Mouse (Mus musculus): ENCODE results near the gene Gabrr2.

DNA sequence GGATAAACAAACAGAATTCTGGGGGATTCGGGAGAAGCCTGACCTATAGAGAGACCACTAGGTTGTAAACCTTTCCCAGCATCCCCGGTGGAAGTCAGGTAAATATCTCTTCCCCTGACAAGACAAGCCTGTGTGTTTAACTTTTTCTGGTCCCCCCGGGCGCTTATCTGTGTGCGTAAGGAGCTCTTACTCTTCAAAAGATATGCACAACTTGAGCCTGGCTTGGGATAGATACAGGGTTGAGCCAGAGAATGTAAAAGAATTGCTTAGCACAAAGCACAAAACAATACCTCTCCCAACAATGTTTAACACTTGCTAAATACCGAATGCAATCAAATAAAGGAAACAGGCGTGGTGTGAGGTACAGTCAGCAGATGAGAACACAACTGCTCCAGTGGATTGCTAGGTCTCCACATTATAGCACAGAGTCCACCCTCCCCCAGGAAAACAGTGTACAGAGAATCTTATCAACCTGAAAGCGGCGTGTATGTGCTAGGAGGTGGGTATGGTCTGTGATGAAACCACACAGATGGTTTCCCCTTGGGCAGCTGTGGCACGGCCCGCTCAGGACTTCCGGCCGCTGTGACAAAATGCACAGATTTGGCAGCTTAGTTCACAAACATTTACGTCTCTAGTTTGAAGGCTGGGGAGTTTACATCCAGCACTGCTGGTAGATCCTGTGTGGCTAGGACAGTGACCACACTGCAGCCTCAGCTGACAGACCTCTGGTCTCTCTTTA lies 47.1 kb downstream of the Gabrr2 start:
- TF ChIP-seq POLR2A (IDR thresholded peaks at IDR 0.05; ENCODE audit: insufficient read length, low read depth) (no peak), TCF12 (IDR thresholded peaks at IDR 0.05; ENCODE audit: insufficient read depth, poor library complexity, severe bottlenecking) (no peak), MYOD1 (IDR thresholded peaks at IDR 0.05; ENCODE audit: control insufficient read depth in 1 of 3, insufficient read length in 2 of 3, low read depth in 2 of 3) (no peak), MYOG (IDR thresholded peaks at IDR 0.05; ENCODE audit: control insufficient read depth in 1 of 3, insufficient read depth in 1 of 3, insufficient read length in 2 of 3, low read depth in 2 of 3) (no peak), TCF3 (IDR thresholded peaks at IDR 0.05; ENCODE audit: insufficient read length, low read depth) (no peak), MAX (IDR thresholded peaks at IDR 0.05; ENCODE audit: low read depth) (no peak), CEBPB (IDR thresholded peaks at IDR 0.05; ENCODE audit: insufficient read depth, poor library complexity, severe bottlenecking) (no peak), REST (IDR thresholded peaks at IDR 0.05; ENCODE audit: insufficient read depth, insufficient read length) (no peak), USF1 (IDR thresholded peaks at IDR 0.05; ENCODE audit: low read depth) (no peak)
